In the genomic region with DNA sequence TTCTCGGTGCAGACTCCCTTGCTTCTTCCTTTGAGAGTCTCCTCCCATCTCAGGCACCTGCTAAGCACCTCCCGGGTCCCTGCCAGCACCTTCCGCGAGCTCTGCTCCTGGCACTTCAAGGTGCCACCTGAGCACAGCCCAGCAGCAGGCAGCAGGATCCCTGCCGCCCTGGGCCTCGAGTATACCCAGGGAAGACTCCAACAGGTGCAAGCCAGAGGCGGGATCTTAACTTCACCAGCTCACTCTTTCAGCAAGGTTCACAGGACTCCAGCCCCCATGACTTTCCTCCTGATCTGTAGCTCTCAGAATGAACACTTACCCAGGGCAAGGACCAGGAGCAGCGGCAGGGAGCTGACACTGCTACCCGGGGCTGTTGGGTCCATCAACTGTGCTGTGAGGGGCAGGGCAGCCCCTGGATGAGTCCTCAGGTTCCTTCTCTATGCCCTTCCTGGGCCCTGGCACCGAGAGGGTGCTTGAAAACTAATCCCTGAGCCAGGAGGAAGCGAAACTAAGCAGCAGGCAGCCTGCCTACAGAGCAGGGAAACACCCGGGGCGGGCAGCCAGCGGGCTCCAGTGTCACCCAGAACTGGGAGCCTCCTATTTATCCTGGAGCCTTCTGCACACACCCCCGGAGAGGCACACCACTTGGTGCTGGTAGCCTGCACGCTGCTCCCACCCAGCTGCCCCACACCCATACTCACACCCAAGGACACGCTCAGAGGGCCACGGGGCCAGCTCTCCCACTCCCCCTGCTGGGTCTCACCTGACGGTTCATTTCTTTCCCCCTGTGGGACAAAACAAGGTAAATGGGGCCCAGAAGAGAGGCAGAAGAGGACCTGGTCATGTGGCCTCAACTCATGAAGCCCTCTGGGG, we compare ENCODE assay signal across 8 mouse cellular contexts. TPM values are rescaled to one million over a fixed set of nuclear protein-coding genes. Genes with fewer than 3 reads are reported as not detected.
DNase-seq lines count a peak whose midpoint lies in the region; ATAC-seq and TF ChIP-seq lines count a peak whose summit lies in the region.

Gene Btc, minus strand, starts transcription at position 656 of the 873 bp plus-strand sequence.

- no peak within 1 kb of the TSS for H3K27ac ChIP-seq in forebrain, embryonic 12.5 days
- H3K27ac ChIP-seq in heart, postnatal 0 days (ENCODE audit: low read depth), result peak within 1 kb of the TSS; percentile 61
- no peak within 1 kb of the TSS for H3K27ac ChIP-seq in liver, postnatal 0 days (ENCODE audit: low read depth)
- no peak within 1 kb of the TSS for H3K27ac ChIP-seq in neural tube, embryonic 13.5 days (replicated peaks)
- no peak within 1 kb of the TSS for H3K27ac ChIP-seq in testis, adult 2 months (ENCODE audit: control insufficient read depth, insufficient read depth, low read depth, low read length)

- 14% methylated on average over 19 of the region's 19 CpGs for WGBS in forebrain, embryonic 12.5 days
- WGBS in heart, postnatal 0 days, result 5% methylated on average over 19 of the region's 19 CpGs
- 10% methylated on average over 19 of the region's 19 CpGs for WGBS in liver, postnatal 0 days (ENCODE audit: insufficient replicate concordance)
- WGBS in neural tube, embryonic 13.5 days, result 15% methylated on average over 19 of the region's 19 CpGs

- H3K9me3 ChIP-seq in forebrain, embryonic 12.5 days, result no peaks in the 10 kb centered on the region
- no peaks in the 10 kb centered on the region for H3K9me3 ChIP-seq in heart, postnatal 0 days (replicated peaks; ENCODE audit: control insufficient read depth, low read length)
- no peaks in the 10 kb centered on the region for H3K9me3 ChIP-seq in liver, postnatal 0 days (ENCODE audit: low read length)
- no peaks in the 10 kb centered on the region for H3K9me3 ChIP-seq in neural tube, embryonic 13.5 days

- no peak for TF ChIP-seq EP300 in heart, postnatal 0 days (IDR thresholded peaks at IDR 0.05; ENCODE audit: low read depth)
- no peak for TF ChIP-seq EP300 in liver, postnatal 0 days (IDR thresholded peaks at IDR 0.05; ENCODE audit: low read depth)

- no peak for TF ChIP-seq POLR2A in testis, adult 2 months (IDR thresholded peaks at IDR 0.05; ENCODE audit: control insufficient read depth, low read depth, low read length)

- peak within 1 kb of the TSS; percentile 49 for H3K4me2 ChIP-seq in forebrain, embryonic 12.5 days
- H3K4me2 ChIP-seq in heart, postnatal 0 days (ENCODE audit: low read depth, low read length), result peak within 1 kb of the TSS; percentile 80
- peak within 1 kb of the TSS; percentile 82 for H3K4me2 ChIP-seq in liver, postnatal 0 days (ENCODE audit: low read depth, low read length)
- H3K4me2 ChIP-seq in neural tube, embryonic 13.5 days, result peak within 1 kb of the TSS; percentile 51

- peaks cover 8% of the 10 kb centered on the region for H3K4me1 ChIP-seq in forebrain, embryonic 12.5 days
- no peaks in the 10 kb centered on the region for H3K4me1 ChIP-seq in heart, postnatal 0 days (ENCODE audit: control insufficient read depth, insufficient read depth)
- peaks cover 3% of the 10 kb centered on the region; the same call in 1 of the 2 replicates for H3K4me1 ChIP-seq in liver, postnatal 0 days (ENCODE audit: insufficient read depth)
- H3K4me1 ChIP-seq in neural tube, embryonic 13.5 days (replicated peaks), result peaks cover 7% of the 10 kb centered on the region; the same call in 1 of the 2 replicates
- peaks cover 3% of the 10 kb centered on the region for H3K4me1 ChIP-seq in testis, adult 2 months (ENCODE audit: control insufficient read depth, insufficient read depth, low read length)

- no peaks in the 10 kb centered on the region for H3K36me3 ChIP-seq in forebrain, embryonic 12.5 days (replicated peaks)
- no peaks in the 10 kb centered on the region for H3K36me3 ChIP-seq in heart, postnatal 0 days (replicated peaks; ENCODE audit: control insufficient read depth, insufficient read depth, low read length)
- H3K36me3 ChIP-seq in liver, postnatal 0 days (replicated peaks; ENCODE audit: insufficient read depth, low read length), result no peaks in the 10 kb centered on the region
- H3K36me3 ChIP-seq in neural tube, embryonic 13.5 days, result no peaks in the 10 kb centered on the region
- no peaks in the 10 kb centered on the region for H3K36me3 ChIP-seq in testis, adult 2 months (ENCODE audit: control insufficient read depth, insufficient read depth, low read length)

- peak within 1 kb of the TSS; percentile 32 for H3K4me3 ChIP-seq in forebrain, embryonic 12.5 days (replicated peaks)
- H3K4me3 ChIP-seq in heart, postnatal 0 days (ENCODE audit: low read depth, low read length), result peak within 1 kb of the TSS; percentile 53
- H3K4me3 ChIP-seq in liver, postnatal 0 days (ENCODE audit: low read depth, low read length), result peak within 1 kb of the TSS; percentile 52
- peak within 1 kb of the TSS; percentile 23 for H3K4me3 ChIP-seq in neural tube, embryonic 13.5 days
- peak within 1 kb of the TSS; percentile 12 for H3K4me3 ChIP-seq in testis, adult 2 months (ENCODE audit: control insufficient read depth, low read depth, low read length)

- H3K9ac ChIP-seq in forebrain, embryonic 12.5 days, result peak within 1 kb of the TSS; percentile 29; the same call in 1 of the 2 replicates
- peak within 1 kb of the TSS; percentile 62 for H3K9ac ChIP-seq in heart, postnatal 0 days (replicated peaks; ENCODE audit: low read depth, low read length)
- peak within 1 kb of the TSS; percentile 60 for H3K9ac ChIP-seq in liver, postnatal 0 days (replicated peaks)
- H3K9ac ChIP-seq in neural tube, embryonic 13.5 days, result peak within 1 kb of the TSS; percentile 50

- peak; percentile 87 for DNase-seq in A20 (ENCODE audit: low read depth, low spot score)
- DNase-seq in adrenal gland, postnatal 25 days, result peak; percentile 66
- DNase-seq in heart, postnatal 0 days (ENCODE audit: low spot score), result peak; percentile 66
- peak; percentile 73 to 80 for DNase-seq in kidney, postnatal 36 days
- DNase-seq in liver, postnatal 0 days, result peak; percentile 63

- ATAC-seq in forebrain, embryonic 12.5 days (ENCODE audit: low FRiP score), result peak; percentile 71; the same call in 1 of the 2 replicates
- peak; percentile 95 for ATAC-seq in heart, postnatal 0 days (ENCODE audit: insufficient read depth, low read depth)
- peak; percentile 88 for ATAC-seq in liver, postnatal 0 days
- peak; percentile 71; the same call in 1 of the 2 replicates for ATAC-seq in neural tube, embryonic 13.5 days (ENCODE audit: low read depth)

- peak; percentile 63 for TF ChIP-seq CTCF in heart, postnatal 0 days (IDR thresholded peaks at IDR 0.05; ENCODE audit: low read depth)
- peak; percentile 61 for TF ChIP-seq CTCF in liver, postnatal 0 days (IDR thresholded peaks at IDR 0.05; ENCODE audit: low read depth)
- peak; percentile 23; the same call in 1 of the 2 replicates for TF ChIP-seq CTCF in testis, adult 2 months (IDR thresholded peaks at IDR 0.05; ENCODE audit: control insufficient read depth, insufficient read depth, insufficient replicate concordance, low read depth, low read length)

- no peaks in the 10 kb centered on the region for H3K27me3 ChIP-seq in forebrain, embryonic 12.5 days
- no peaks in the 10 kb centered on the region for H3K27me3 ChIP-seq in heart, postnatal 0 days (ENCODE audit: control insufficient read depth, insufficient read depth, low read length)
- H3K27me3 ChIP-seq in liver, postnatal 0 days (ENCODE audit: insufficient read depth, low read length), result no peaks in the 10 kb centered on the region
- H3K27me3 ChIP-seq in neural tube, embryonic 13.5 days, result no peaks in the 10 kb centered on the region
- no peaks in the 10 kb centered on the region for H3K27me3 ChIP-seq in testis, adult 2 months (ENCODE audit: control insufficient read depth, insufficient read depth, low read length)

RNA-seq across cellular contexts. Expression of gene Btc, which starts in this region (rescaled TPM):
- total RNA-seq in adrenal gland, postnatal 25 days (2021), result 1.1 TPM in 1 of 2 replicates, not detected in the other
- 0.17 and 0.27 TPM in 2 replicates for polyA plus RNA-seq in forebrain, embryonic 12.5 days (2016; fragmentation: Nextera tagmentation; extraction: Ambion mirVana)
- total RNA-seq in heart, postnatal 0 days (2014; rRNA removed; ENCODE audit: low replicate concordance), result 0.57 and 2.8 TPM in 2 replicates
- 2.6 and 3.0 TPM in 2 replicates for polyA plus RNA-seq in heart, postnatal 0 days (2015; fragmentation: Nextera tagmentation; extraction: Ambion mirVana)
- polyA plus RNA-seq in liver, postnatal 0 days (2015; fragmentation: Nextera tagmentation; extraction: Ambion mirVana), result 0.29 and 0.36 TPM in 2 replicates
- not detected in 2 replicates for polyA plus RNA-seq in neural tube, embryonic 13.5 days (2015; fragmentation: Nextera tagmentation; extraction: Ambion mirVana)
- polyA plus RNA-seq in testis, adult 2 months (2012; rRNA removed), result 0.04 and 0.08 TPM in 2 replicates

Comparison
In these comparisons a context has a peak if more than half of its experiments do, and no peak if none do; other contexts are left out.
1. Peak in ATAC-seq, H3K4me3 ChIP-seq, H3K9ac ChIP-seq and H3K4me2 ChIP-seq in forebrain, embryonic 12.5 days; RNA of the gene not detected or under 1 TPM.
2. Peak in DNase-seq, ATAC-seq, H3K4me3 ChIP-seq, H3K9ac ChIP-seq and H3K4me2 ChIP-seq in liver, postnatal 0 days; RNA of the gene not detected or under 1 TPM.
3. Peak in ATAC-seq, H3K4me3 ChIP-seq, H3K9ac ChIP-seq and H3K4me2 ChIP-seq in neural tube, embryonic 13.5 days; RNA of the gene not detected or under 1 TPM.